Mouse (Mus musculus): ENCODE data around the gene Aldh1l1. TPM values are rescaled to one million over a fixed set of nuclear protein-coding genes. Genes with fewer than 3 reads are reported as not detected.

Aldh1l1 gene
- total RNA-seq, 1 experiment from 2014 or later = not detected

DNA sequence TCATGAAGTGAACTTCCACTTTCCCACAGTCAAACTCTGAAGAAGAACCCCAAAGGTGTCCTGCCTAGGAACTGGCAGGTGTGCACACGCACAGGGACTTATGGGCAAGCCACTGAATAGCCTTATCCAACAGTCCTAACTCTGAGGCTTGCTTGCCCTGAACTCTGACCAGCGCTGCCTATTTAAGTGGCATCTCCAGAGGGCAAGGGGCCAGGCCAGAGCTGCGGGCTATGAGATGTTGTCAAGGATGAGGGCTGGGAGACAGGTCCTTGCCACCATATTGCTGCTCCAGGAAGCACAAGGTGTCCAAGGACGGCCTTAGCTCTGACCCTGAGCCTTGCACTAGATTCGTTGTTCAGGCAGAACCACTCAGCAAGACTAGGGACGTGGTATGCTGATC, 17.2 kb upstream of the Aldh1l1 start:
- ATAC-seq (replicated peaks; ENCODE audit: insufficient number of reproducible peaks, low FRiP score, low TSS enrichment, poor library complexity, severe bottlenecking) = no peak

DNA sequence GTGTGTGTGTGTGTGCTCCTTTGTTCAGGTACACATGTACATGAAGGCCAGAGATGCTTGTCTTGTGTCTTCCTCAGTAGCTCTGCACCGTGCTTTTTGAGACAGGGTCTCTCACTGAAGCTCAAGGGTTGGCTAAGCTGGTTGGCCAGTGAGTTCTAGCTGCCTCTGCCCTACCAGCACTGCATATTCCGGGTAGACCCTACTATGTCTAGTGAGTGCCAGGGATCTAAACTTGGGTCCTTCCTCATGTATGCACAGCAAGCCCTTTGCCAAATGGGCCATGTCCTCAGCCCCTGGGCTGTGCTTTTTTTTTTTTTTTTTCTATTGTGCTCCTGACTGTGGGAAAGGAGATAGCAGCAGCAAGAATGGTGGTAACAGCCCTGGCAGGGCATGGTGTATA, 16.0 kb upstream of the Aldh1l1 start:
- no peak for ATAC-seq (replicated peaks; ENCODE audit: insufficient number of reproducible peaks, low FRiP score, low TSS enrichment, poor library complexity, severe bottlenecking)

DNA sequence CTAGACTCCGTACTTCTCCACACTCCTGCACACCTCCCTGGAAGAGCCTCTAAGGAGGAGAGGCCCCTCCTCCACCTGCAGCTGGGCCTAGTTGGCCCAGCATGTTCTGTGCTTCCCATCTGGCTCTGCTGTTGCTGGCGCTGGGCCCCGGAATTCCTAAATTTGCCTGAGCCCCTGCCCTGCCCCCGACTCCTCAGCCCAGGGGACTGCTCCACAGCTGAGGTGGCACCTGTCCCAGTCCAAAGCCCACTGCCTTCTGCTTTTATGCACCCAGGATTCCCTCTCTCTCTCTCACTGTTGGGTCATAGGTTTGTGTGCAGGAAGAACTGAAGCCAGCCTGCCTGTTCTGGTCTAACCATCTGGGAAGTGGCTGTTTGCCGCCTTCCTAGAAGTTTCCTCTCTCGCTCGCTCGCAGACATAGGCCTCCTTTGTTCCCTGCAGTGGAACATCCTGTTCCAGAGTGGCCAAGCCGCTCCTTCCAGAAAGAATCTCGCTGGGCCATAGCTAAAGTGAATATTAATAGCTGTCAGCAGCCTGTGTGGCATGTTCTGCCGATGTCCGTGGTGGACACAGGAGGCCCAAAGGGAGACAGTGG, 15.2 kb upstream of the Aldh1l1 start:
- no peak for ATAC-seq (replicated peaks; ENCODE audit: insufficient number of reproducible peaks, low FRiP score, low TSS enrichment, poor library complexity, severe bottlenecking)

DNA sequence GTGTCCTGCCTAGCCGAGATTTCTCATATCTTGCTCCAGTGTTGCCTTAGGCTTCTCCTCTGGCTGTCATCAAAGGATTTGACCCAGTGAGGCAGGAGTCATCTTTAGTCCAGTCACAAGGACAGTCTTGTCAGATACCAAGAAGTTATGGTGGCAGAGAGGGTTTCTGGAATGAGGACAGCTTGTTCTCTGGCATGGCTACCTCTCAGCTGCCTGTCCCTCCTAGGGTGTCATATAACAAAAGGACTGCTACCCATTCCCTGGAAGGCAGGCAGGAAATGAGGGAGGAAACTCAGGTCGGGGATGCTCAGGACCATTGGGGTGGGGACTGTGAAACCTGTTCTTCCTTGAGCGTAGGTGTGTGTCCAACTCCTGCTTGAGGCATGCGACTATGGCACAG, 14.1 kb upstream of the Aldh1l1 start:
- no peak for ATAC-seq (replicated peaks; ENCODE audit: insufficient number of reproducible peaks, low FRiP score, low TSS enrichment, poor library complexity, severe bottlenecking)

DNA sequence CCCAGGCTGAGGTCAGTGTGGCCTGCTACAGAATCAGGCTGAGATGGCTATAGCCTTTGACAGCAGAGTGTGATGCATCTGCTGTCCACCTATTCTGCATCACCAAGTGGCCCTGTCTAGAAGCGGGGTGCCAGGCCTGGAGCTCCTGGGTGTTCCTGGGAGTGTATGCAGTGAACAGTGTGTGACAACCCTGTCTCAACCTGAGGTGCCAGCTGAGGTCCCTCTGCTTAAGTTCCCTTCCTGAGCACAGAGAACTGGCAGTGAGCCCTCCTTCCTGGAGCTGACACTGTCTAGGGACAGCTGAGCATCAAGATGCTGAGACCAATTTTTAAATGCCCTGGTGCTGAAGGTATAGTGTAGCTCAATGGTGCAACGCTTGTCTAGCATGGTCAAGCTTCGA, 13.5 kb upstream of the Aldh1l1 start:
- no peak for ATAC-seq (replicated peaks; ENCODE audit: insufficient number of reproducible peaks, low FRiP score, low TSS enrichment, poor library complexity, severe bottlenecking)

DNA sequence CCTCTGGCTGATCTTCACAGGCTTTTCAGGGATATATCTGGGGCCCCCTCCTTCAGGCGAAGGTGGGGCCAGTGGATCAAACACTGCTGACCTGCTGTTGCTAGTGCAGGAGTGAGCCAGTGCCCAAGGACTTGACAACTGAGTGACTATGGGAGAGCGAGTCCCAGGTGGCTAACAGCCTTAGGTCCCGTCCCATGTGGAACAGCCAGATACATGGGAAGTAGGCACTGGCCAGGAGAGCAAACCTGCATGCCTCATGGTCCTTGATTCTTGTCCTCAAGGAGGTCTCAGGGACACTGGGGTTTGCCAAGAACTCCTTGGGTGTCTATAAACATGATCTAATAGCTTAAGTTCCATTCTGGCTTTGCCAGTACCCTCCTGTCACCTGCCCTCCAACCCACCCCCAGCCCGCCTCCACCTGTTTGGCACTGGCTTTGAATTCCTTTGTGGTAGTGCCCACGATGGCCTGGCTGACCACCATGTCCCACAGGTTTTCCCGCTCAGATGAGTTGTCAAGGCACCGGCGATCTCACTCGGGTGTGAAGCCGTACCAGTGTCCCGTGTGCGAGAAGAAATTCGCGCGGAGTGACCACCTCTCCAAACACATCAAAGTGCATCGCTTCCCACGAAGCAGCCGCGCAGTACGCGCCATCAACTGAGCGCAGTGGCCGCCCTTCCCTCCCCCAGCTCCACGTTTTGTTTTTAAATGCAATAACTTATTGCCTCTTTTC, 12.4 kb upstream of the Aldh1l1 start:
- no peak for ATAC-seq (replicated peaks; ENCODE audit: insufficient number of reproducible peaks, low FRiP score, low TSS enrichment, poor library complexity, severe bottlenecking)

DNA sequence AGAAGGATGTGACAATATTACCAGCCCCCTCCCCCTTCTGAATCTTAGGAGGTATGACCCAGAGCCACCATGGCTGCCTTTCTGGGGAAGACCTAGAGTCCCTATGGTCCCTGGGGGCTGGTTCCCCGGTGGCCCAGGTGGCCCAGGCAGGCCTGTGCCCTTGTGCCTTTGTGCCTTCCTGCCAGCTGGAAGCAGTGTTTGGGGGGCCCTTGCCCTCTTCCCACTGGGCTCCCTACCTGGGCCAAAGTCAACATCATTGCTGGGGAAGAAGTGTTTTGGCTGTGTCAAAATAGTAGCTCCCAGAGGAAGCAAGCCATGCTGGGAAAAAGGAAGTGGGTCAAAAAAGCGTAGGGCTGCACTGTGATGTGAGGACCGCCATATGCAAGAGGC, 11.9 kb upstream of the Aldh1l1 start:
- ATAC-seq (replicated peaks; ENCODE audit: insufficient number of reproducible peaks, low FRiP score, low TSS enrichment, poor library complexity, severe bottlenecking) = no peak

DNA sequence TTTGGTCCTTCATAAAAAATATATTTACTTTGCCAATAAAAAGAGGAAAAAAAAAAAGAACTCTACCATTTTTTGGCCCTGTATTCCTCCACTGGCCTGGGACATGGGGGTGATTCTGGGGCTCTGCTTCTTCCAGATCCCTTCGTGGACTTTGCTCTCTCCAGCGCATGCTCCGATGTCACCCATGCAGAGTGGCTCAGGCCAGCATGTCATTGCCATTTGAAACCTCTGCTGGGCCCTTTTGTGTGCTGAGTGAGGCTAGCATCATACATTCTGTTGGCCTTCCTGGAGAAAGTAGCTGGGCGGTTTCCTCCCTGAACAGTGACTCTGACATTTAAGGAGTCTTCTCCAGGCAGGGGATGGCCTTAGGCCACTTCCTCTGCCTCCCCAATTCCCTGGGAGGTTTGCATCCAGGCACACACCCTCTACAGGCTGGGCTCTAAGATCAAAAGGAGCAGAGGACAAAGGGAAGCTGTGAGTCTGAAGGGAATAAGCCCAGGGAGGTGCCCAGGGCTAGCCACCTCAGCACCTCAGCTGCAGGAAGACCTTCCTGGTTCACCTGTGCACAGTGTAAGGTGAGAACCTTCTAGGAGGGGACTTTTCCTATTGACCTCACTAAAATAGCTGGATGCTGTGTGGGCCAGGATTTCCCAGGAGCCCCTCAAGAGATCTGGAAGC, 10.9 kb upstream of the Aldh1l1 start:
- no peak for ATAC-seq (replicated peaks; ENCODE audit: insufficient number of reproducible peaks, low FRiP score, low TSS enrichment, poor library complexity, severe bottlenecking)

DNA sequence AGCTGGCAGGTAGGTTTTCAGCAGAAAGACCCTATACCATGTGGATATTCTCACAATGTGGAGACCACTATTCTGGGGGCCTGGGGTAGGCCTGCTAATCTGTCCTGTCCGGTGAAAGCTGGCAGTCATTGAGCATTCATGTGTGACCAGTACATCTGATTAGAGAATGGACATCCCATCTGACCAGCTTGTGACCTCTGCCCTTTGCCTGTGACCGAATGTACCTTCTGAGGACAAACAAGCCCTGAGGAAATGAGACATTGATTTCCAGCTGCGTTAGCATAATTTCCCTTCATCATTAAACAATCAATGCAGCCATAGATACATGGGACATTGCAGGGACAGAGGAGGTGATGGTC, 10.4 kb upstream of the Aldh1l1 start:
- ATAC-seq (replicated peaks; ENCODE audit: insufficient number of reproducible peaks, low FRiP score, low TSS enrichment, poor library complexity, severe bottlenecking) = no peak

DNA sequence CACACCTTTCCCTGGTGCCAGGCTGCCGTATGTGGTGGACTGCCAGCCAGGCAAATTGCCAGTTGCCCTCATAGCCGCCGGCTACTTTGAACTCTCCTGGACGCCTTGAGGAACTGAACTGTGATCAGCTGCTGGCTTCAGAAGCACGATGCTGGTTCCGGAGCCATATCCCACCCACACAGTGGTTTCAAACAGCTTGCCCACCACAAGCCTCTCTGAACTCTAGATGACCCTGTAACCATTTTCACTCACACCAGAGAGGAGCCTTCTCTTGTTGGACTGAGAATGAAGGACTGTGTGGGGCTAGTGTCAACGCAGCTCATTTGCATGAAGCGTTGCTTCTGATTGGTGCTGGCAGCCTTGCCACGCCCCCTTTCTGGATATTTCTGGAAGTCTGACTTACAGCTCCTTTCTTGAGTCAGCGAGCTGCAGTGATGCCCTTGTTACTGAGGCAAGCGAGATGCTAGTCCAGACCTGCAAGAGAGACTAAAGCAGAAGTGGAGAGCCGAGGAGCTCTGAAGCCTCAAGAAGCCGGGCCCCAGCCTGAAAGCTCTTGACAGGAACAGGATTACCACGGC, 9.2 kb upstream of the Aldh1l1 start:
- ATAC-seq (replicated peaks; ENCODE audit: insufficient number of reproducible peaks, low FRiP score, low TSS enrichment, poor library complexity, severe bottlenecking) = no peak

DNA sequence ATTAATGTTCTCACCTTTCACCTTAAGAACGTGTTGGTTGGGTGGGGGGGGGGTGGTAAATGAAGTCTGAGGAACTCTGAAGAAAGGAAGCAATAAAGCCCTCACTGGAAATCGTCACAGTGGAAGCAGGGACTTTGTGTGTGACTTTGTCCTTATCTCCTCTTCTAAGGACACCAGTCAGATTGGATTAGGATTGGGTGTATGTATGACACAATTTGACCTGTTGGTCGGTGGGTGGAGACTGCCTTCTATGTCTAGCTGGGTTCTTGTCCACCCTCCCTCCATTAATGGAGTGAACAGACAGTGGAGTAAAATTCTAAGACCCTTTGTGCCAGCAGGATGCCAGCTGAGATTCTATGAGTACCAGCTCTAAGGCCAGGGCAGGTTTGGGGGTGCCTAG, 2.0 kb upstream of the Aldh1l1 start:
- ATAC-seq (replicated peaks; ENCODE audit: insufficient number of reproducible peaks, low FRiP score, low TSS enrichment, poor library complexity, severe bottlenecking) = no peak

DNA sequence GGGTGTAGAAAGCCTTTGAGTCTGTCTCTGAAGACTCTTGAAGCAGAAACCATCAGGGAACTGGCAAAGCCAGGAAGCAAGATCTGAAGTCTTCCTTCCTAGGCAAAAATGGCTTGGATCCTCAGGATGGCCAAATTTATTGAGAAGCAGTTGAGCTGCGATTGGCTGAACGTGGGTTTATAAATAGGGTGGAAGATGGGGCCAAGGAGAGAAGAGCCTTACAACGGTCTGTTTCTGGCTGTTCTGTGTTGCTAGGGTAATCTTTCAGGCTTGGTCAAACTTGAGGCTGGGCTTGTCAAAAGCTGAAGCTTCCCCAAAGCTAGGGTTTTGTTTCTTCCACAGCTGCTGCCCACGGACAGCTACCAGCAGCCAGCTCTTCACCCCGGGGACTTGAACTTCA, 1.4 kb upstream of the Aldh1l1 start:
- no peak for ATAC-seq (replicated peaks; ENCODE audit: insufficient number of reproducible peaks, low FRiP score, low TSS enrichment, poor library complexity, severe bottlenecking)

DNA sequence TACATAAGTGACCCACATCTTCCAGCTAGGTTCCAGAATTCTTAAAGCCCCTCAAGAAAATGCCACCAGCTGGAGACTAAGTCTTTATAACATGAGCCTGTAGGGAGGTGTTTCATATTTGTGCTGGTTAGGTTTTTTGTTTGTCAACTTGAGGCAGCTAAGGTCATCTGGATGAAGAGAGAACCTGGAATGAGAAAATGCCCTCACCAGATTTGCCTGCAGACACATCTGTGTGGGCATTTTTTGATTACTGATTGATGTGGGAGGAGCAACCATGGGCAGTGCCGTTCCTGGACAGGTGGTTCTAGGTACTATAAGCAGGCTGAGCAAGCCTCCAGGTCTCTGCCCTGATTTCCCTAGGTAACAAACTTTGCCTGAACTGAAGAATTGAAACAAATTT, 1.3 kb downstream of the Aldh1l1 start:
- no peak for ATAC-seq (replicated peaks; ENCODE audit: insufficient number of reproducible peaks, low FRiP score, low TSS enrichment, poor library complexity, severe bottlenecking)

DNA sequence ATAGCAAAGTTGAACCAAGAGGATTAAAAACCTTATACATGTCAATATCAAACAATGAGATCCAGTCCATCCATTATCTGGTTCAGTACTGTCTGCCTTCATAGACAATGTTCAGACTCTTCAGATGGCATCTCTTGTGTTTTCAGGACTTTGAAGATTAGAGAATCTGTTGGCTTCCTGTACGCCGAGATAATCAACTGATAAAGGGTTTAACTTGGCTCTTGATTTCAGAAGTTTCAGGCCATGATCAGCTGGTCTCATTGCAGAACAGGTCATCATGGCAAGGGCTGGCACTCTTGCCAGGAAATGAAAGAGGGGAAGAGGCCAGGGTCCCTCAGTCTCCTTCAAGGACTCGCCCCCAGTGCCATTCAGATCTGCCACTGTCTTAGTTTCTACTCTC, 3.3 kb downstream of the Aldh1l1 start:
- no peak for ATAC-seq (replicated peaks; ENCODE audit: insufficient number of reproducible peaks, low FRiP score, low TSS enrichment, poor library complexity, severe bottlenecking)

DNA sequence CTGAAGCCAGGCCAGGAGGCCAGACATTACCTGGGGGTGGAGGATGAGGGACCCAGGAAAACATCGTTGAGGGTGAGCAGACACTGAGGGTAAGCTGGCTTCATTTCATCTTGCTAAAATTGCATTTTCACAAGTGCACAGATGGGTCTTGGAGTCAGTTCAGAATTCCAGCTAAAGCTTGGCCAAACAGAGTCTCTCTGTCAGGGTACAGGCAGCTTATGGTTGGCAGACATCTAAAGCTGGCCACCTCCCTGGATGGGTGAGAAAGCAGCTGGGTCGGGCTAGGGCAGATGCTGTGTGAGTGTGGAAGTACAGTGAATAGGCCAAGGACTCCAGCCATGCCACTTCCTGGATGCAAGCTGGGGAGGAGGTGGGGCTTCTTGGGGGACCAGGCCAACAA, 4.7 kb downstream of the Aldh1l1 start:
- ATAC-seq (replicated peaks; ENCODE audit: insufficient number of reproducible peaks, low FRiP score, low TSS enrichment, poor library complexity, severe bottlenecking) = no peak

DNA sequence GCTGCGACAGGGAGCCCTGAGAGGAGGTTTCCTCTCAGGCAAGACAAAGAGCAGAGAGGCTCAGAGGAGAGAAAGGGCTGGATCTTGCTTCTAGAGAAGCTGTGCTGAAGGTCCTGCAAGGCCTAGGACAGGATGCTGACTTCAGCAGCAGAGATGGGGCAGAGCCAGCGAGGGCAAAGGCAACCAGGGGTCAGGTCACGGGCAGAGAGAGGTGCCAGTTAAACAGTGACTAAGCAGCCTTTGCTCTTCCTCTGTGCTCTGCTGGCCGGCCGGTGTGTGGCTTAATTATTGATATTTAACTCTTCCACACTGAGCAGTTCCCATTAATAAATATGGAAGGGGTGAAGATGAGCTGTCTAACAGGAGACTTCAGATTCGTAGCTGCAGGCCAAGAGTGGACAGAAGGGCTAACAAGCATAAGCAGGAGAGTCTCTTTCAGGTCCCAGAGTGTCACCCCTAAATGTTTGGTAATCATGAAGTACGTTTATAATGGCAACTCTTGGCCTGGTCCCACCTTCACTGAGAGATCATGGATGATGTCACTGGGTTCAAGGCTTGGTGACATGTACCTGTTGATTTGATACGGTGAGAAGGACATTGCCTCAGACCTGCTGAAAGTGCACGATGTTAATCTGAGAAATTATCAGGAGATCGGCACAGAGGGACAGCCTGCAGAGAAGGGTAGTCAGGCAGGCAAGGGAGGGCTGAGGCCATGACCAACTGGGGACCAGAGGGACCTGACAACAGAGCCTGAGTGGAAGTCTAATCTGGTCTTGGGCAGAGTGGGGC, 5.9 kb downstream of the Aldh1l1 start:
- ATAC-seq (replicated peaks; ENCODE audit: insufficient number of reproducible peaks, low FRiP score, low TSS enrichment, poor library complexity, severe bottlenecking) = no peak

DNA sequence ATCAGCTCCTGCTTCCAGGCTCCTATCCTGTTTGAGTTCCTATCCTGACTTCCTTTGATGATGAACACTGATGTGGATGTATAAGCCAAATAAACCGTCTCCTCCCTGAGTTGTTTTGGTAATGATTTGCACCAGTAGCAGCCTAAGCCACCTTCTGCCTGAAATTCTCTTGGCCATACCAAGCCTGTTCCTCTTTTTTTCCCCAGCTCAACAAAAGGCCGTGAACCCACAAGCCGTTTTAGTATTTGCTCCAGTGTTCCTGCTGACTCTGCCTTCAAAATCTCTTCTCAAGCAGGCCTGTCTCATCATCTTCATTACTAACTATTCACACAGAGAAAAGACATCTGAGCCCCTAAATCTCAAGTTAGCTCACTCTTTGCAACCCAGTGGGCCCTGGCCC, 7.9 kb downstream of the Aldh1l1 start:
- no peak for ATAC-seq (replicated peaks; ENCODE audit: insufficient number of reproducible peaks, low FRiP score, low TSS enrichment, poor library complexity, severe bottlenecking)

DNA sequence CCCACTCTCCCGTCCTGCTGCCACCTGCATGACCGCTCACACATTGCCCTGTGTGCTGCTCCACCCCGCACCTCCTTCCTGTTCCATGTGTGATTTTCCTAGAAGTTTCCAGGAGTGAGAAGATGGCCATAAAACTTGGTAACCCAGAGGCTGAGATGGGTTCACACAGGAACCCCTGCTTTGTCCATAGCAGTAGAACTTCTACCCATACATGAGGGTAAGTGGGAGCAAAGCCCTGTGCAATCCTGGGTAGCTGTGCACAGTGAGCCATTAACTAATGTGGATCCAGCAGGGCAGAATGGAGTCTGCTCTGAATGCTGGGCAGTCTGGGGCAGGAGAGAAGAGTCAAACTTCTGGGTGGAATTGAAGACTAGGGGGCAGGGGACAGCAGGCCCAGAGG, 8.3 kb downstream of the Aldh1l1 start:
- ATAC-seq (replicated peaks; ENCODE audit: insufficient number of reproducible peaks, low FRiP score, low TSS enrichment, poor library complexity, severe bottlenecking) = no peak

DNA sequence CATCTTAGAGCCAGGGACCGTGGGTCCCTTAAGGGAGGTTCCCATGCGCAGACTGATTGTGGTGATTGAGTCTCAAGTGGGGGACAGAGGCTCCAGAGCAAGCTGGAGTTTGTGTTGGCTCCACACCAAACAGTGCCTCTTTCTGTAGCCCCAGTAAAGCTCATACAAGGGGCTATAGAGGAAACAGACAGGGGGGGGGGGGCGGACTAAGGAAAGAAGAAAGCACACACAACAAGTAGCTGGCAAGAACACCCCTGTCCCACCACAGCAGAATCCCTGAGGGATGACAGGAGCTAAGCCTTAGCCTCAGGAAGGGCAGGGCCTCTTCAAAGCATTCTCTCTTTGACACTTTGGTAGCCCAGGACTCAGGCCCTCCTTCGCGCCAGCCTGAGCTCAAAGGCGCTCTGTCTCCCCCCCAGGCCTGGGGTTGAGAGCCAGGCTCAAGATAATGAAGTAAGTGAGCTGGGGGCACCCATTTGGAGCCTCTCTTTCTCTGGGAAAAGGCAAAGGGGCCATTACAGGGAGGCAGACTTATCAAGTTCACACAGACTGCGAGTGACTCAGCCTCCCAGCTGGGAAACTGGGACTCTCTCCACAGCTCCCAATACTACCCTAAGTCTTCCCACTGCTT, 9.2 kb downstream of the Aldh1l1 start:
- no peak for ATAC-seq (replicated peaks; ENCODE audit: insufficient number of reproducible peaks, low FRiP score, low TSS enrichment, poor library complexity, severe bottlenecking)

Data from monocyte, adult 5-6 weeks (primary cell).